Mouse (Mus musculus) lung, embryonic 14.5 days (tissue): Measurements from ENCODE around the gene Rnf212b. TPM values are rescaled to one million over a fixed set of nuclear protein-coding genes. Genes with fewer than 3 reads are reported as not detected.

ENCODE experiments used
- ATAC-seq: fragments of 200-750 bp; cut with Nextera tagmentation; 2 replicates; pipeline ENCODE4 v1.8.0; 2017; ENCODE audit warnings: mild to moderate bottlenecking, moderate TSS enrichment, moderate library complexity; ENCODE audit not compliant: insufficient read depth
- DNase-seq: peaks from one replicate; pipeline ENCODE4 v3.0.0-alpha.2; 2015
- H3K27ac ChIP-seq: fragments of 300-500 bp; sonication (generic); 2 replicates; pipeline ENCODE4 v1.5.1; 2014; ENCODE audit warnings: low read depth, mild to moderate bottlenecking, moderate library complexity
- H3K27me3 ChIP-seq: fragments of 300-500 bp; sonication (generic); 2 replicates; pipeline ENCODE4 v1.6.1; 2014; ENCODE audit warnings: low read length, control low read depth; ENCODE audit not compliant: insufficient read depth
- H3K36me3 ChIP-seq: fragments of 300-500 bp; sonication (generic); 2 replicates; pipeline ENCODE4 v1.6.1; 2014; ENCODE audit warnings: control low read depth; ENCODE audit not compliant: insufficient read depth
- H3K4me1 ChIP-seq: fragments of 300-500 bp; sonication (generic); 2 replicates; pipeline ENCODE4 v1.6.1; 2014; ENCODE audit warnings: antibody characterized with exemption, control low read depth; ENCODE audit not compliant: insufficient read depth
- H3K4me2 ChIP-seq: fragments of 300-500 bp; sonication (generic); 2 replicates; pipeline ENCODE4 v1.6.1; 2014; ENCODE audit warnings: mild to moderate bottlenecking
- H3K4me3 ChIP-seq: fragments of 300-500 bp; sonication (generic); 2 replicates; pipeline ENCODE4 v1.5.1; 2014; ENCODE audit warnings: low read depth, low read length
- H3K9ac ChIP-seq: fragments of 300-500 bp; sonication (generic); 2 replicates; pipeline ENCODE4 v1.6.1; 2014
- H3K9me3 ChIP-seq: fragments of 300-500 bp; sonication (generic); 2 replicates; pipeline ENCODE4 v1.6.1; 2016; ENCODE audit warnings: low read depth, low read length, control low read depth
- CTCF ChIP-seq: IDR thresholded peaks from 2 replicates; pipeline ENCODE4 v1.5.1; 2016; ENCODE audit warnings: antibody characterized with exemption, low read depth
- WGBS: fragments of 180-500 bp; shearing (Covaris S2); extraction: QIAGEN DNeasy Blood & Tissue Kit; methylation state at CpG from one replicate; pipeline ENCODE4 v1.1.7; 2014; 5-methylcytosine and 5-hydroxymethylcytosine counted together
- polyA plus RNA-seq: library from polyadenylated mRNA; unstranded; fragments of >200 nt; fragmentation: Nextera tagmentation; extraction: Ambion mirVana; gene quantifications from 2 replicates; pipeline ENCODE4 v1.2.1, GENCODE M21; 2014

Rnf212b gene
- polyA plus RNA-seq, 1 experiment from 2014 or later = not detected

DNA sequence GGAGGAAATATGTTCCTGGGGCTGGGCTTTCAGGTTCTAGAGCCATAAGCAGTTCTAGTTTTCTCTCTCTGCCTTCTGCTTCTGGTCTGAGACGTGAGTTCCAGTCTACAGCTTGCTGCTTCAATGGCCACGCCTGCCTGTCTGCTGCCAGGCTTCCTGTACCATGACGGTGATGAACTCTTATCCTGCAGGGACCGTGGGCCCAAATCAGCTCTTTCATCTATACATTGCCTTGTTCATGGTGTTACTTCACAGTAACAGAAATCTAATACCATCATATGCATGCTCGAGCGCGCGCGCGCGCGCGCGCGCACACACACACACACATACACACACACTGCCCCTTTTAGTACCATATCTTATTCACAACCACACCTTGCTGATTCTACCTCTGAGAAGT lies 17.2 kb upstream of the Rnf212b start:
- DNase-seq (no peak), ATAC-seq (no peak)
- no peaks in the 10 kb centered on the region for H3K27me3 ChIP-seq
- H3K4me2 ChIP-seq = no peak overlapping the region
- no peak for TF ChIP-seq CTCF
- no peak overlapping the region for H3K27ac ChIP-seq
- H3K4me1 ChIP-seq = no peaks in the 10 kb centered on the region
- H3K9ac ChIP-seq = no peak overlapping the region
- H3K9me3 ChIP-seq = no peaks in the 10 kb centered on the region
- no peak overlapping the region for H3K4me3 ChIP-seq
- no peaks in the 10 kb centered on the region for H3K36me3 ChIP-seq
- WGBS = 90% methylated on average over 15 of the region's 15 CpGs

DNA sequence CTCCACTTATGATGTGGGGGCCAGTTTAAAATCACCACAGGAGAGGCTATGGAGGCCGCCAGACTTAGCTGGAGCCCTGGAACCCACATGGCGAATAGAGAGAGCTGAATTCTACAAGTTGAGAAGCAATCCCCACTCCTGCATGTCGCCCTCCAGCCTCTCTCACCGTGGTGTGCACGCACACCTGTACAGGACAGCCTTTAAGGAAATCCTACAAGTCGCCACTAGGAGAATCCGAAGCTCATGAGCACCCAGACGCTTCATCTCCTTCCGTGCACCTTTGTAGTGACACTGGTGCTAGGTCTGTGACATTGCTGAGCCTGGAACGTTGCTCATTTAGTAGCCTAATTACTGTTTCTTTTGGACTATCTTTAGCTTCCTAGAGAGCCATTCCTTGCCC lies 14.3 kb upstream of the Rnf212b start:
- WGBS = 46% methylated on average over 10 of the region's 10 CpGs

DNA sequence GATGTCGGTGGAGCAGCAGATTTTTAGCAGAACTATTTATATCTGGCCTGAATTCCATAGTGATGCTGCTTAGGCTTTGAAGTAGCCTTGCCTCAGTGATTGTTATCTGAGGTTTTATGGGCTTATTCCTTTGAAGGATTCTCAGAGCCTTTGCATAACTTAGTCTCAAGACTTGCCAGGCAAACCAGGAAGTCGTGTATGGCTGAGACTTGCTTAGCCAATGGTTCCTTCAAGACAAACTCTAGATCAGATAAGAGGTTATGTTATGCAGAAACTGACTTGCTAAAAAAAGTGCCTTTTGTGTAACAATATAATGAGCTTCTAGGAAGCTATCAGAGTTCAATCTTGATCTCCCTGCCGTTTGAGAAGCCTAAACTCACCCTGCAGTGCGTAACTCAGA lies 11.5 kb upstream of the Rnf212b start:
- Histone ChIP-seq H3K4me1 (no peaks in the 10 kb centered on the region), H3K27ac (no peak overlapping the region)

More for the DNA sequence above, 14.3 kb upstream of the Rnf212b start:
- no peaks in the 10 kb centered on the region for H3K9me3 ChIP-seq
- H3K9ac ChIP-seq = no peak overlapping the region
- H3K36me3 ChIP-seq = no peaks in the 10 kb centered on the region
- H3K4me2 ChIP-seq = no peak overlapping the region
- ATAC-seq (no peak), DNase-seq (no peak)
- no peaks in the 10 kb centered on the region for H3K27me3 ChIP-seq
- H3K27ac ChIP-seq = no peak overlapping the region
- H3K4me3 ChIP-seq = no peak overlapping the region
- H3K4me1 ChIP-seq = no peaks in the 10 kb centered on the region
- TF ChIP-seq CTCF = peak; percentile 22

DNA sequence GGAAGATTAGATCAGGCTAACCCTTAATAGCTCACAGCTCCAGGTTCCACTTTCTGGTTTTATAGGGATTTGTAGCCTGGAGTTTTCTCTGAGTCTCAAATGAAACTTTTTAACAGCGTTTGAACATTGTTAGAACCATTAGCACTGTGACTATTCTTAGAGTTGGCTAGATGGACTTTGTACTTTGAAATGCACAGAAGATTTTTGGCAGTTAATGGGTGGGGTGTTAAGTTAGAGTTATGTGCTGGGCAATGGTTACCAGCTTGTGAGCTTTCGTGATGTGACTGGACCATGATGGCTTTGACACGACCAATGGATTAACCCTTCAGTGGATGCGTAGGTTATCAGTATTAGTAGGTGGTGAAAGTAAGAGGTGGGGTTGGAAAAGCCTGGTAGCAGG lies 7.8 kb upstream of the Rnf212b start:
- ATAC-seq = no peak
- H3K27me3 ChIP-seq = no peaks in the 10 kb centered on the region
- WGBS = 70% methylated on average over 4 of the region's 4 CpGs

More for the DNA sequence above, 11.5 kb upstream of the Rnf212b start:
- no peaks in the 10 kb centered on the region for H3K9me3 ChIP-seq
- H3K27me3 ChIP-seq = no peaks in the 10 kb centered on the region
- H3K4me2 ChIP-seq = no peak overlapping the region
- H3K36me3 ChIP-seq = no peaks in the 10 kb centered on the region
- H3K4me3 ChIP-seq = no peak overlapping the region
- 68% methylated on average over 4 of the region's 4 CpGs for WGBS
- no peak for TF ChIP-seq CTCF
- H3K9ac ChIP-seq = no peak overlapping the region
- DNase-seq (no peak), ATAC-seq (no peak)

DNA sequence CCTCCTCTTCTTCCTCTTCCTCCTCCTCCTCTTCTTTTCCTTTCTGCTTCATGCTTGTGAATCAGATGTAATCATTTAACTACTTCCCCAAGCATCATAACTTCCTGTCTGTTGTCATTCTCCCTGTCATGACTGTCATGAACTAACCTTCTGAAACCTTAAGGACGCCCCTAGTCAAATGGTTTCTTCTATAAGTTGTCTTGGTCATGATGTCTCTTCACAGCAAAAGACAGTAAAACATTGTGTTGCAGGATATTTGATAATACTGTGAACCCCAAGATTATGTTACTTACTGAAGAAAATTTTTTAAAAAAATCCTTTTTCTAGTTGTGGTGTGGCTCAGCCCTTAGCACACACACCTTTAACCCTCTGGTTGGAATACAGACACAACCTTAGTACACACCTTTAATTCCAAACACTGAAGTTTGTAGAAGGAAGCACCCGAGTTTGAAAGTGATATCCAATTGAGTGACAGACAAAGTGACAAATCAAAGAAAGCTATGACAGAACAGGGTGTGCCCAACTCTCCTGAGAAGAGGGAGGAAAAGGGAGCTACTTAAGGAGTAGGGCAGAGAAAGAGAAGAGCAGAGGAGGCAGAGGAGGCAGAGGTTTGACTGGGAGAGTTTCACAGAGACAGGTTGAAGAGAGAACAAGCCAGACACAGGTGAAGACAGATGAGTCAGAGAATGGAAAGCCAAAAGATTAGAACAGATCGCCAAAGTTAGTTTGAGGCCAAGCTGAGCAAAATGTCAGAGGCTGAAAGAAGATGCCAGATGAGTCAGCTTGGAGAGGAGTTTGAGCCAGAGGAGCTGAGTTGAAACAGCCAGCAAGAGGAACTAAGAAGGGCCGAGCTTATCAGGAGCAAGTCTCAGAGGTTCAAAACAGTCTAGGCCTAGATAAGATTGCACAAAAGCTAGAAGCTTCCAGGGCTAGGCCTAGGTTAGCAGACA lies 4.9 kb upstream of the Rnf212b start:
- no peak for TF ChIP-seq CTCF
- H3K4me1 ChIP-seq = no peaks in the 10 kb centered on the region
- no peak overlapping the region for H3K27ac ChIP-seq

More for the DNA sequence above, 7.8 kb upstream of the Rnf212b start:
- Histone ChIP-seq H3K9ac (no peak overlapping the region), H3K4me1 (no peaks in the 10 kb centered on the region), H3K36me3 (no peaks in the 10 kb centered on the region), H3K9me3 (no peaks in the 10 kb centered on the region), H3K4me2 (no peak overlapping the region), H3K27ac (no peak overlapping the region), H3K4me3 (no peak overlapping the region)
- TF ChIP-seq CTCF = no peak
- DNase-seq = no peak

DNA sequence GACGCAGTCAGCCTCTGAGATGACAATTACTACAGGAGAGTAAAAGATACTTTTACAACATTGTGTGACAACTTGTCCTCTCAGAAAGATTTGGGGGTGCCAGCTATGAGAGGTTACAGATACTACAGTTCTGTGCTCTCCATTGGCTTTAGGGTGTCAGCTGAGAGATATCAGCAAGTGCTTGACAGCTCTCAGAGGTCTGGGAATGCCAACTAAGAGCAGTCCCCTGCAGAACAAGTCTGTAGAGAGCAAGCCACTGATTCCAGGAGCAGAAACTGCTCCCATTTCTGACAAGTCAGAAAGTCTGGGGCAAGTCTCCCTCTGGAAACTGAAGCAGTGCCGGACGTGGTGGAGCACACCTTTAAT lies 4.3 kb upstream of the Rnf212b start:
- Histone ChIP-seq H3K27ac (no peak overlapping the region), H3K4me1 (no peaks in the 10 kb centered on the region), H3K36me3 (no peaks in the 10 kb centered on the region), H3K4me2 (no peak overlapping the region), H3K4me3 (no peak overlapping the region), H3K9ac (no peak overlapping the region), H3K9me3 (no peaks in the 10 kb centered on the region), H3K27me3 (no peaks in the 10 kb centered on the region)
- TF ChIP-seq CTCF = no peak
- DNase-seq (no peak), ATAC-seq (no peak)
- 67% methylated on average over 3 of the region's 3 CpGs for WGBS

More for the DNA sequence above, 4.9 kb upstream of the Rnf212b start:
- Histone ChIP-seq H3K9me3 (no peaks in the 10 kb centered on the region), H3K9ac (no peak overlapping the region), H3K27me3 (no peaks in the 10 kb centered on the region), H3K4me3 (no peak overlapping the region), H3K36me3 (no peaks in the 10 kb centered on the region), H3K4me2 (no peak overlapping the region)
- DNase-seq = no peak
- WGBS = 49% methylated on average over 4 of the region's 4 CpGs
- no peak for ATAC-seq

DNA sequence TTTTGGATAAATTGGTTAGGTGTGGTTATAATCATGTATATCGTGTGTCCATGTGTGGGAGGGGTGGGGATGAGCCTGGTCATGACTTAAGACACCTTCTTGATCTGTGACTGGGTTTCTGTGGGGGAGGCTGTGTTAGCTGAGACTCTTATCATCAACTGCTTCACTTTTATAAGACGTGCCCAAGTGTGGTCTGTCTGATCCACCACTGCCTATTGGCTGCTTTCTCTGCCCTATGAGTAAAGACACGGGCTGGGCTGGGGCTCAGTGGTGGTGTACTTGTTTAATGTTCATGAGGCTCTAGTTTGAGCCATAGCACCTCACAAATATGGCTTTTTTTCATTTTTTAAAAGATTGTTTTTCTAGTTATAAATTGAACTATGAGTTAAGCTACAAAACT lies 1.8 kb downstream of the Rnf212b start:
- Histone ChIP-seq H3K27me3 (no peaks in the 10 kb centered on the region), H3K36me3 (no peaks in the 10 kb centered on the region), H3K9ac (no peak overlapping the region), H3K27ac (no peak overlapping the region), H3K4me1 (no peaks in the 10 kb centered on the region), H3K9me3 (no peaks in the 10 kb centered on the region), H3K4me2 (no peak overlapping the region), H3K4me3 (no peak overlapping the region)
- no peak for DNase-seq
- no peak for TF ChIP-seq CTCF
- no peak for ATAC-seq
- 41% methylated on average over 3 of the region's 3 CpGs for WGBS
